Mouse (Mus musculus) forebrain, embryonic 14.5 days (tissue): ENCODE measurements at regions not wholly inside any gene's neighbourhood (a gene's known extent, or its start where the extent isn't known, plus 50 kb on each side); places are given as distances from the start of the nearest gene placed in this dataset.

Experiments
- ATAC-seq: fragments of 200-750 bp; cut with Nextera tagmentation; 2 replicates; pipeline ENCODE4 v1.8.0; 2017; ENCODE audit warnings: mild to moderate bottlenecking, moderate library complexity
- DNase-seq: peaks from one replicate; pipeline ENCODE4 v3.0.0-alpha.2; 2015; ENCODE audit warnings: low spot score
- H3K27ac ChIP-seq: fragments of 300-500 bp; sonication (generic); 2 replicates; pipeline ENCODE4 v1.5.1; 2014; ENCODE audit warnings: low read depth, mild to moderate bottlenecking, control low read depth, low read length, moderate library complexity
- H3K27me3 ChIP-seq: fragments of 300-500 bp; sonication (generic); replicated peaks from 2 replicates; pipeline ENCODE4 v1.6.1; 2014; ENCODE audit warnings: low read length, control low read depth, mixed read lengths; ENCODE audit not compliant: control insufficient read depth, insufficient read depth
- H3K36me3 ChIP-seq: fragments of 300-500 bp; sonication (generic); 2 replicates; pipeline ENCODE4 v1.6.1; 2014; ENCODE audit warnings: low read length, control low read depth; ENCODE audit not compliant: control insufficient read depth, insufficient read depth
- H3K4me1 ChIP-seq: fragments of 300-500 bp; sonication (generic); 2 replicates; pipeline ENCODE4 v1.6.1; 2014; ENCODE audit warnings: antibody characterized with exemption, low read length, control low read depth; ENCODE audit not compliant: control insufficient read depth, insufficient read depth
- H3K4me2 ChIP-seq: fragments of 300-500 bp; sonication (generic); 2 replicates; pipeline ENCODE4 v1.6.1; 2014; ENCODE audit warnings: mild to moderate bottlenecking, control low read depth, low read length
- H3K4me3 ChIP-seq: fragments of 300-500 bp; sonication (generic); 2 replicates; pipeline ENCODE4 v1.5.1; 2014; ENCODE audit warnings: low read depth, low read length, control low read depth
- H3K9ac ChIP-seq: fragments of 300-500 bp; sonication (generic); 2 replicates; pipeline ENCODE4 v1.6.1; 2014; ENCODE audit warnings: mild to moderate bottlenecking, low read length, control low read depth, moderate library complexity
- H3K9me3 ChIP-seq: fragments of 300-500 bp; sonication (generic); replicated peaks from 2 replicates; pipeline ENCODE4 v1.6.1; 2016; ENCODE audit warnings: low read length, control low read depth, mixed read lengths; ENCODE audit not compliant: control insufficient read depth
- WGBS: fragments of 180-500 bp; shearing (Covaris S2); extraction: QIAGEN DNeasy Blood & Tissue Kit; methylation state at CpG from one replicate; pipeline ENCODE4 v1.1.7; 2014; 5-methylcytosine and 5-hydroxymethylcytosine counted together

- no peaks in the 10 kb centered on the region for H3K27me3 ChIP-seq
- H3K9ac ChIP-seq = no peak overlapping the region
- H3K4me1 ChIP-seq = no peaks in the 10 kb centered on the region
- no peak overlapping the region for H3K4me3 ChIP-seq
- no peak for DNase-seq
- H3K9me3 ChIP-seq = no peaks in the 10 kb centered on the region
- ATAC-seq = no peak
- no peak overlapping the region for H3K4me2 ChIP-seq
- no peaks in the 10 kb centered on the region for H3K36me3 ChIP-seq
- 43% methylated on average over 2 of the region's 3 CpGs for WGBS
- H3K27ac ChIP-seq = no peak overlapping the region
Measured at GRCm38 (mm10) chr6:26779551-26779950, 970.5 kb upstream of the Pot1a start.

DNA sequence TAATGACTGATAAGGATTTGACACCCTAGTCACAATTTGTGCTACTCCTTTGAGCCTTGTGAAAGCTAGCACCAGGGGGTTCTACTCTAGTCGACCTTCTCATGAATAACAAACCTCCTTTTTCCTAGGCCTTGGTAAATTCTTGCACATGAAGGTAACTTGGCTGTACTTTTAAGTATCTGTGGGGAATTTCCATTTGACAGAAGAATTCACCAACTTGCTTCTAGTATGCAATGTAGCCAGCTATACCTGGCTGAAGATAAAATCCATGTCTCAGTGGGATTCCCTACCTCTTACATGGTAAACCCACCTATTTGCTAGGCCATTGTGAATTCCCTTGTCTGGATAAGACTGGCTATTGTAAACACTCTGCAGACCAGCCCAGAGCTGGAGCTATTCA is 967.6 kb upstream of the Pot1a start:
- ATAC-seq = no peak
- no peaks in the 10 kb centered on the region for H3K36me3 ChIP-seq
- H3K27me3 ChIP-seq = no peaks in the 10 kb centered on the region
- no peaks in the 10 kb centered on the region for H3K9me3 ChIP-seq
- no peak for DNase-seq
- no peaks in the 10 kb centered on the region for H3K4me1 ChIP-seq
- H3K4me3 ChIP-seq = no peak overlapping the region
- WGBS = 14% methylated on average over 1 of the region's 1 CpGs
- H3K4me2 ChIP-seq = no peak overlapping the region
- no peak overlapping the region for H3K9ac ChIP-seq
- no peak overlapping the region for H3K27ac ChIP-seq

- ATAC-seq = no peak
- Histone ChIP-seq H3K4me3 (no peak overlapping the region), H3K4me2 (no peak overlapping the region), H3K36me3 (no peaks in the 10 kb centered on the region), H3K4me1 (no peaks in the 10 kb centered on the region), H3K9ac (no peak overlapping the region), H3K27ac (no peak overlapping the region), H3K9me3 (no peaks in the 10 kb centered on the region), H3K27me3 (no peaks in the 10 kb centered on the region)
- WGBS = 26% methylated on average over 2 of the region's 2 CpGs
- DNase-seq = peak; percentile 19
Measured at GRCm38 (mm10) chr6:26766846-26767245, 957.8 kb upstream of the Pot1a start.

GRCm38 (mm10) chr6:26764727-26765126 is 955.7 kb upstream of the Pot1a start:
- no peak overlapping the region for H3K27ac ChIP-seq
- ATAC-seq = no peak
- no peak overlapping the region for H3K4me2 ChIP-seq
- no peaks in the 10 kb centered on the region for H3K27me3 ChIP-seq
- H3K4me1 ChIP-seq = no peaks in the 10 kb centered on the region
- no peak for DNase-seq
- no peaks in the 10 kb centered on the region for H3K36me3 ChIP-seq
- WGBS = 96% methylated on average over 1 of the region's 1 CpGs
- no peak overlapping the region for H3K9ac ChIP-seq
- H3K9me3 ChIP-seq = no peaks in the 10 kb centered on the region
- no peak overlapping the region for H3K4me3 ChIP-seq

GRCm38 (mm10) chr6:26761551-26761950 is 952.5 kb upstream of the Pot1a start:
- no peaks in the 10 kb centered on the region for H3K27me3 ChIP-seq
- no peak overlapping the region for H3K4me3 ChIP-seq
- no peak overlapping the region for H3K4me2 ChIP-seq
- H3K27ac ChIP-seq = no peak overlapping the region
- WGBS = 77% methylated on average over 2 of the region's 2 CpGs
- DNase-seq (peak; percentile 33), ATAC-seq (no peak)
- H3K36me3 ChIP-seq = no peaks in the 10 kb centered on the region
- no peaks in the 10 kb centered on the region for H3K4me1 ChIP-seq
- H3K9ac ChIP-seq = no peak overlapping the region
- no peaks in the 10 kb centered on the region for H3K9me3 ChIP-seq
